Mouse (Mus musculus): ENCODE results near the gene Dda1. TPM values are rescaled to one million over a fixed set of nuclear protein-coding genes. Genes with fewer than 3 reads are reported as not detected.
"Not testable (repeated sequence)": the region's sequence is repeated elsewhere in the genome, so short reads cannot be mapped to it uniquely, and the experiment has no call there.

The Dda1 gene
- total RNA-seq, 2 experiments from 2014 or later = 29.1 to 29.9 TPM

DNA sequence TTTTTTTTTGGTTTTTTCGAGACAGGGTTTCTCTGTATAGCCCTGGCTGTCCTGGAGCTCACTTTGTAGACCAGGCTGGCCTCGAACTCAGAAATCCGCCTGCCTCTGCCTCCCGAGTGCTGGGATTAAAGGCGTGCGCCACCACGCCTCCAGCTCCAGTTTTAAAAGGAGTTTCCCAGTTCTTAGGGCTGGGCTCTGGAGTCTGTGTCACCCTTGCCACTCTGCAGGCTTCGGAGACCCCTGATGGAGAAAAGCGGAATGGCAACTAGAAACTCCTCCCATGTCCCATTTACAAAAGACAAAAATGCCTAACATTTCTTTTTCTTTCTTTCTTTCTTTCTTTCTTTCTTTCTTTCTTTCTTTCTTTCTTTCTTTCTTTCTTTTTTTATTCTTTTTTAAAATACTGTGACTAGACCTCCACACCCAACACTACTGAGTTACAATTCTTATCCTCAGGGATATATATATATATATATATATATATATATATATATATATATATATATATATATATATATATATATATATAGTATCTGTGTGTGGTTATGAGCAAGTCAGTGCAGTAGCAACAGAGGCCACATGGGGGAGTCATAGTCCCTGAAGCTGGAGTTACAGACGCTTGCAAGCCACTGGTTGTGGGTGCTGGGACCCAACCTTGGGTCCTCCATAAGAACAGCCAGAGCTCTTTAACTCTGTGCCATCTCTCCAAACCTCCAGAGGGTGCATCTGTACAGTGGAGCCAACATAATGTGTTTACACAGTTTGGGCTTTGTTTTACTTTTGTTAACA is 50.2 kb downstream of the Dda1 start:
- DNase-seq (ENCODE audit: low spot score) = not testable (repeated sequence)
- intact Hi-C loops (cut with DNase I) = loop anchor here (2.0 kb wide), 1 partner anchor 78 kb away; no protein-coding TSS in a partner anchor

DNA sequence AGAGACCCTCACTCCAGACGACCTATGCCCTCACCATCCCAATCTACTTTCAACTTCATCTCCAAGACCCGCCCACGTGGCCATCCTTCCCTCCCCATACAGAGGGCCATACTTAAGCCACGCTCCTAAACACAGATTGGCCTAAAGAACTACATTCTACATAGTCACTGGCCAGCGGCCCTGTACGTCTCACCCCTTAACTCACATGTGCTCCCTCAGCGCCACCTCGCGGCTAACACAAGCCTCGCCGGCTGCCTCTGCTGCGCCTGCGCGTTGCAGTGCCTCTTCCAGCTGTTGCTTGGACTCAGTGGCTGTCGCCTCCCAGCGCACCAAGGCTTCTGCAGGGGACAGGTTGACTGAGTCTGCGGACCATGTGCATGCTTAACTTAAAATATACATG is 52.6 kb downstream of the Dda1 start:
- peak; percentile 86 for DNase-seq (ENCODE audit: low spot score)
- intact Hi-C loops (cut with DNase I) = loop anchor here (1.0 kb wide), 1 partner anchor 25 kb away; no protein-coding TSS in a partner anchor

DNA sequence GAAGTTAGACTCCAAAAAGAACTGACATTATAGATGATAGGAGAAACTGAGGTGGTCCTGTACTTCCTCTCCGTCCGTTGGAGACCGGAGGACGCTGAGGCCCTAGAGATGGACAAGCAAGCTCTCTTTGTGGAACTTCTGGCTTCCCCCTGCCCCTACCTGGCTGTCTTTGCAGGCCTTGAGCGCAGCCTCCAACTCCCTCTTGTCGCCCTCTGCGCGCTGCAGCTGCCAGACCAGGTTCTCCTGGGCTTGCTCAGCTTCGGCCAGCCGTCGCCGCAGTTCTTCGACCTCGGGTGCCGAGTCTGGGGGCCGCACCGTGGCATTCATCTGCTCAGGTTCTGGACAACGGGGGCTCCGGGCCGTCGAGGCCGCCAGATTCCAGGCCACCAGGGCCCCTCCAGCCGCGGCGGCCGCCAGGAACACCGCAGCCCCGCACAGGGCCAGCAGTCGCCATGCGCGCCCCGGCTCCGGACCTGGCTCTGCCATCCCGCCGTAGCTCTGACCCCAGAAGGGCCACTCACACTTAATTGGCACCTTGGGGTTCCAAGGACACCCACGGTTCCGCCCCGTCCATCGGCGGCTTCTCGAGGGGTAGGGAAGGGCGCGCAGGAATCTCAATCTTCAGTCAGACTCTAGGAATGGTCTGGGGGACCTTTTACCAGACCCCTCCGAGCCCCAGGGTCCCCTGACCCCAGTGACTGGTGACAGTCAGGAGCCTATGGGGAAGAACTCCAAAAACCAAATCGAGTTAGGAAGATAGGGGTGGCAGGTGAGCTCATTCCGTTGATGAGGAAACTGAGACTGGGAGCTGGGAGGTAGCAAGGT is 56.4 kb downstream of the Dda1 start, which contains the start of gene Ccdc194:
Ccdc194 (minus strand) TSS at position 486 of the 825 bp plus-strand sequence.
- intact Hi-C loops (cut with DNase I) = no loop called here
- no peak for DNase-seq (ENCODE audit: low spot score)

Other genes starting within 250 kb of the Dda1 start
- 10 to 100 TPM; 26.2 to 28.6 TPM for gene Myo9b, start 196.5 kb upstream of the Dda1 start, total RNA-seq (2021)
- 10 to 100 TPM; 31.6 to 36.1 TPM for gene Haus8, start 196.3 kb upstream of the Dda1 start, total RNA-seq (2021)
- gene Use1, start 102.4 kb upstream of the Dda1 start, total RNA-seq (2021) = 100 to 1,000 TPM; 116 to 128 TPM
- gene Ocel1, start 97.9 kb upstream of the Dda1 start, total RNA-seq (2021) = 10 to 100 TPM; 13.2 to 14.3 TPM
- gene Nr2f6, start 87.2 kb upstream of the Dda1 start, total RNA-seq (2021) = 10 to 100 TPM; 56.3 to 56.6 TPM
- 10 to 100 TPM; 24.5 to 32.5 TPM for gene Ushbp1, start 73.4 kb upstream of the Dda1 start, total RNA-seq (2021)
- 10 to 100 TPM; 67.0 to 69.5 TPM for gene Babam1, start 72.3 kb upstream of the Dda1 start, total RNA-seq (2021)
- gene Ankle1, start 63.2 kb upstream of the Dda1 start, total RNA-seq (2021) = under 1 TPM; 0.18 to 0.36 TPM
- gene Abhd8, start 5.5 kb upstream of the Dda1 start, total RNA-seq (2021) = 10 to 100 TPM; 32.4 to 32.6 TPM
- 100 to 1,000 TPM; 136 to 142 TPM for gene Mrpl34, start 4.2 kb upstream of the Dda1 start, total RNA-seq (2021)
- gene Ano8, start 16.8 kb downstream of the Dda1 start, total RNA-seq (2021) = 10 to 100 TPM; 17.0 to 18.2 TPM
- gene Gtpbp3, start 18.9 kb downstream of the Dda1 start, total RNA-seq (2021) = 10 to 100 TPM; 18.5 to 19.4 TPM
- 10 to 100 TPM; 26.6 to 35.3 TPM for gene Plvap, start 42.6 kb downstream of the Dda1 start, total RNA-seq (2021)
- gene Ccdc194, start 56.5 kb downstream of the Dda1 start, total RNA-seq (2021) = under 1 TPM in 1 of 2 experiments, not detected in 1; 0.14 TPM
- gene Bst2, start 68.3 kb downstream of the Dda1 start, total RNA-seq (2021) = 10 to 100 TPM; 17.4 to 22.8 TPM
- gene Mvb12a, start 73.7 kb downstream of the Dda1 start, total RNA-seq (2021) = 10 to 100 TPM; 27.0 to 31.1 TPM
- gene Tmem221, start 89.7 kb downstream of the Dda1 start, total RNA-seq (2021) = under 1 TPM; 0.31 to 0.36 TPM
- under 1 TPM; 0.14 to 0.31 TPM for gene Nxnl1, start 97.4 kb downstream of the Dda1 start, total RNA-seq (2021)
- gene Slc27a1, start 99.7 kb downstream of the Dda1 start, total RNA-seq (2021) = 100 to 1,000 TPM; 140 to 143 TPM
- gene Pgls, start 123.0 kb downstream of the Dda1 start, total RNA-seq (2021) = 10 to 100 TPM; 68.1 to 75.9 TPM
- gene Fam129c, start 128.4 kb downstream of the Dda1 start, total RNA-seq (2021) = 1 to 10 TPM in 1 of 2 experiments, under 1 TPM in 1; 0.81 to 1.5 TPM
- 10 to 100 TPM; 41.3 to 43.1 TPM for gene Colgalt1, start 141.8 kb downstream of the Dda1 start, total RNA-seq (2021)
- under 1 TPM; 0.73 to 0.83 TPM for gene Unc13a, start 202.6 kb downstream of the Dda1 start, total RNA-seq (2021)
- gene Jak3, start 207.1 kb downstream of the Dda1 start, total RNA-seq (2021) = 1 to 10 TPM; 7.8 to 8.5 TPM
- 1 to 10 TPM; 4.0 to 4.8 TPM for gene Insl3, start 220.0 kb downstream of the Dda1 start, total RNA-seq (2021)
- gene B3gnt3, start 232.6 kb downstream of the Dda1 start, total RNA-seq (2021) = 1 to 10 TPM; 5.5 to 8.0 TPM

Data from heart, postnatal 25 days (tissue).